Mouse (Mus musculus): ENCODE measurements around the gene Slc4a2. TPM values are rescaled to one million over a fixed set of nuclear protein-coding genes. Genes with fewer than 3 reads are reported as not detected.

Gene Slc4a2
- total and polyA plus RNA-seq, 3 experiments: 20.0 to 25.5 (median 24.7) TPM

- Histone ChIP-seq H3K4me3 (ENCODE audit: low read depth, low read length) (peak overlapping the region; percentile 51; the same call in 1 of the 2 replicates), H3K9me3 (replicated peaks) (no peaks in the 10 kb centered on the region), H3K36me3 (replicated peaks) (peaks cover 56% of the 10 kb centered on the region), H3K4me1 (ENCODE audit: insufficient read depth, low read depth, low read length) (peaks cover 50% of the 10 kb centered on the region), H3K27me3 (ENCODE audit: insufficient read depth, low read length) (no peaks in the 10 kb centered on the region)
- DNase-seq (ENCODE audit: low spot score) (peak; percentile 60), ATAC-seq (ENCODE audit: extremely low read depth, insufficient number of reproducible peaks, low FRiP score, poor library complexity, severe bottlenecking) (no peak)
- no peak for TF ChIP-seq CTCF (IDR thresholded peaks at IDR 0.05; ENCODE audit: low read depth, low read length)
Observed at GRCm38 (mm10) chr5:24427981-24428402, 4.4 kb downstream of the Slc4a2 start.

GRCm38 (mm10) chr5:24428596-24428995 lies 5.0 kb downstream of the Slc4a2 start:
- TF ChIP-seq POLR2AphosphoS5 (IDR thresholded peaks at IDR 0.05; ENCODE audit: insufficient replicate concordance, low read depth, low read length) (no peak), GATA2 (IDR thresholded peaks at IDR 0.05; ENCODE audit: borderline replicate concordance, low read depth, low read length) (no peak), TAL1 (conservative IDR thresholded peaks at IDR 0.05; ENCODE audit: low read depth, low read length) (no peak), CTCF (IDR thresholded peaks at IDR 0.05; ENCODE audit: low read depth, low read length) (no peak), GATA1 (IDR thresholded peaks at IDR 0.05; ENCODE audit: borderline replicate concordance, low read length) (no peak)
- peak overlapping the region; percentile 51; the same call in 1 of the 2 replicates for H3K4me3 ChIP-seq (ENCODE audit: low read depth, low read length)
- DNase-seq (ENCODE audit: low spot score): no peak
- H3K9me3 ChIP-seq (replicated peaks): no peaks in the 10 kb centered on the region
- H3K36me3 ChIP-seq (replicated peaks): peaks cover 62% of the 10 kb centered on the region
- peaks cover 48% of the 10 kb centered on the region for H3K4me1 ChIP-seq (ENCODE audit: insufficient read depth, low read depth, low read length)
- no peak for ATAC-seq (ENCODE audit: extremely low read depth, insufficient number of reproducible peaks, low FRiP score, poor library complexity, severe bottlenecking)
- no peaks in the 10 kb centered on the region for H3K27me3 ChIP-seq (ENCODE audit: insufficient read depth, low read length)

- TF ChIP-seq TAL1 (conservative IDR thresholded peaks at IDR 0.05; ENCODE audit: low read depth, low read length) (no peak), POLR2AphosphoS5 (IDR thresholded peaks at IDR 0.05; ENCODE audit: insufficient replicate concordance, low read depth, low read length) (no peak), CTCF (IDR thresholded peaks at IDR 0.05; ENCODE audit: low read depth, low read length) (no peak), GATA1 (IDR thresholded peaks at IDR 0.05; ENCODE audit: borderline replicate concordance, low read length) (no peak), GATA2 (IDR thresholded peaks at IDR 0.05; ENCODE audit: borderline replicate concordance, low read depth, low read length) (no peak)
- H3K27me3 ChIP-seq (ENCODE audit: insufficient read depth, low read length): no peaks in the 10 kb centered on the region
- no peaks in the 10 kb centered on the region for H3K4me1 ChIP-seq (ENCODE audit: insufficient read depth, low read depth, low read length)
- DNase-seq (ENCODE audit: low spot score) (no peak), ATAC-seq (ENCODE audit: extremely low read depth, insufficient number of reproducible peaks, low FRiP score, poor library complexity, severe bottlenecking) (no peak)
- H3K4me3 ChIP-seq (ENCODE audit: low read depth, low read length): no peak overlapping the region
- no peaks in the 10 kb centered on the region for H3K9me3 ChIP-seq (replicated peaks)
- H3K36me3 ChIP-seq (replicated peaks): peaks cover 94% of the 10 kb centered on the region
Observed at GRCm38 (mm10) chr5:24433993-24434392, 10.4 kb downstream of the Slc4a2 start.

GRCm38 (mm10) chr5:24441187-24441586 lies 17.6 kb downstream of the Slc4a2 start:
- H3K4me3 ChIP-seq (ENCODE audit: low read depth, low read length): no peak overlapping the region
- H3K27me3 ChIP-seq (ENCODE audit: insufficient read depth, low read length): no peaks in the 10 kb centered on the region
- peaks cover 45% of the 10 kb centered on the region for H3K4me1 ChIP-seq (ENCODE audit: insufficient read depth, low read depth, low read length)
- DNase-seq (ENCODE audit: low spot score): no peak
- H3K36me3 ChIP-seq (replicated peaks): peaks cover 81% of the 10 kb centered on the region
- ATAC-seq (ENCODE audit: extremely low read depth, insufficient number of reproducible peaks, low FRiP score, poor library complexity, severe bottlenecking): no peak
- TF ChIP-seq POLR2AphosphoS5 (IDR thresholded peaks at IDR 0.05; ENCODE audit: insufficient replicate concordance, low read depth, low read length) (no peak), CTCF (IDR thresholded peaks at IDR 0.05; ENCODE audit: low read depth, low read length) (no peak)
- no peaks in the 10 kb centered on the region for H3K9me3 ChIP-seq (replicated peaks)

GRCm38 (mm10) chr5:24442029-24442428 lies 18.4 kb downstream of the Slc4a2 start:
- Histone ChIP-seq H3K9me3 (replicated peaks) (no peaks in the 10 kb centered on the region), H3K36me3 (replicated peaks) (peaks cover 74% of the 10 kb centered on the region), H3K4me1 (ENCODE audit: insufficient read depth, low read depth, low read length) (peaks cover 53% of the 10 kb centered on the region), H3K4me3 (ENCODE audit: low read depth, low read length) (no peak overlapping the region), H3K27me3 (ENCODE audit: insufficient read depth, low read length) (no peaks in the 10 kb centered on the region)
- no peak for ATAC-seq (ENCODE audit: extremely low read depth, insufficient number of reproducible peaks, low FRiP score, poor library complexity, severe bottlenecking)
- TF ChIP-seq GATA1 (IDR thresholded peaks at IDR 0.05; ENCODE audit: borderline replicate concordance, low read length): no peak
- no peak for TF ChIP-seq POLR2AphosphoS5 (IDR thresholded peaks at IDR 0.05; ENCODE audit: insufficient replicate concordance, low read depth, low read length)
- no peak for TF ChIP-seq TAL1 (conservative IDR thresholded peaks at IDR 0.05; ENCODE audit: low read depth, low read length)
- no peak for TF ChIP-seq GATA2 (IDR thresholded peaks at IDR 0.05; ENCODE audit: borderline replicate concordance, low read depth, low read length)
- no peak for TF ChIP-seq CTCF (IDR thresholded peaks at IDR 0.05; ENCODE audit: low read depth, low read length)
- no peak for DNase-seq (ENCODE audit: low spot score)

GRCm38 (mm10) chr5:24443204-24443603 lies 19.6 kb downstream of the Slc4a2 start:
- TF ChIP-seq TAL1 (conservative IDR thresholded peaks at IDR 0.05; ENCODE audit: low read depth, low read length): no peak
- no peak for TF ChIP-seq CTCF (IDR thresholded peaks at IDR 0.05; ENCODE audit: low read depth, low read length)
- no peak for TF ChIP-seq POLR2AphosphoS5 (IDR thresholded peaks at IDR 0.05; ENCODE audit: insufficient replicate concordance, low read depth, low read length)
- TF ChIP-seq GATA1 (IDR thresholded peaks at IDR 0.05; ENCODE audit: borderline replicate concordance, low read length): no peak
- no peak for TF ChIP-seq GATA2 (IDR thresholded peaks at IDR 0.05; ENCODE audit: borderline replicate concordance, low read depth, low read length)
- no peak overlapping the region; the same call in 1 of the 2 replicates for H3K4me3 ChIP-seq (ENCODE audit: low read depth, low read length)
- H3K9me3 ChIP-seq (replicated peaks): no peaks in the 10 kb centered on the region
- peaks cover 65% of the 10 kb centered on the region for H3K4me1 ChIP-seq (ENCODE audit: insufficient read depth, low read depth, low read length)
- ATAC-seq (ENCODE audit: extremely low read depth, insufficient number of reproducible peaks, low FRiP score, poor library complexity, severe bottlenecking): no peak
- no peak for DNase-seq (ENCODE audit: low spot score)
- no peaks in the 10 kb centered on the region for H3K27me3 ChIP-seq (ENCODE audit: insufficient read depth, low read length)
- peaks cover 67% of the 10 kb centered on the region for H3K36me3 ChIP-seq (replicated peaks)

- Histone ChIP-seq H3K4me1 (ENCODE audit: insufficient read depth, low read depth, low read length) (peaks cover 65% of the 10 kb centered on the region), H3K36me3 (replicated peaks) (peaks cover 60% of the 10 kb centered on the region), H3K9me3 (replicated peaks) (no peaks in the 10 kb centered on the region), H3K4me3 (ENCODE audit: low read depth, low read length) (peak overlapping the region; percentile 88), H3K27me3 (ENCODE audit: insufficient read depth, low read length) (no peaks in the 10 kb centered on the region)
- DNase-seq (ENCODE audit: low spot score) (no peak), ATAC-seq (ENCODE audit: extremely low read depth, insufficient number of reproducible peaks, low FRiP score, poor library complexity, severe bottlenecking) (no peak)
- no peak for TF ChIP-seq GATA1 (IDR thresholded peaks at IDR 0.05; ENCODE audit: borderline replicate concordance, low read length)
- no peak for TF ChIP-seq POLR2AphosphoS5 (IDR thresholded peaks at IDR 0.05; ENCODE audit: insufficient replicate concordance, low read depth, low read length)
- no peak for TF ChIP-seq GATA2 (IDR thresholded peaks at IDR 0.05; ENCODE audit: borderline replicate concordance, low read depth, low read length)
- TF ChIP-seq CTCF (IDR thresholded peaks at IDR 0.05; ENCODE audit: low read depth, low read length): no peak
- no peak for TF ChIP-seq TAL1 (conservative IDR thresholded peaks at IDR 0.05; ENCODE audit: low read depth, low read length)
Observed at GRCm38 (mm10) chr5:24443927-24444326, 20.3 kb downstream of the Slc4a2 start.

Measured in G1E (cell line).